Mouse (Mus musculus) neural tube, embryonic 12.5 days (tissue): ENCODE measurements at regions not wholly inside any gene's neighbourhood (a gene's known extent, or its start where the extent isn't known, plus 50 kb on each side); places are given as distances from the start of the nearest gene placed in this dataset.
"Not testable (repeated sequence)": the region's sequence is repeated elsewhere in the genome, so short reads cannot be mapped to it uniquely, and the experiment has no call there.

Experiments
- ATAC-seq: fragments of 200-750 bp; cut with Nextera tagmentation; 2 replicates; pipeline ENCODE4 v1.8.0; 2017; ENCODE audit warnings: low read depth, mild to moderate bottlenecking, moderate TSS enrichment, moderate library complexity; ENCODE audit not compliant: low FRiP score
- H3K27ac ChIP-seq: fragments of 300-500 bp; sonication (generic); 2 replicates; pipeline ENCODE4 v1.5.1; 2016
- H3K27me3 ChIP-seq: fragments of 300-500 bp; sonication (generic); replicated peaks from 2 replicates; pipeline ENCODE4 v1.6.1; 2016; ENCODE audit warnings: mild to moderate bottlenecking
- H3K36me3 ChIP-seq: fragments of 300-500 bp; sonication (generic); 2 replicates; pipeline ENCODE4 v1.6.1; 2016; ENCODE audit warnings: mild to moderate bottlenecking
- H3K4me1 ChIP-seq: fragments of 300-500 bp; sonication (generic); 2 replicates; pipeline ENCODE4 v1.6.1; 2016
- H3K4me2 ChIP-seq: fragments of 300-500 bp; sonication (generic); replicated peaks from 2 replicates; pipeline ENCODE4 v1.6.1; 2016; ENCODE audit warnings: mild to moderate bottlenecking
- H3K4me3 ChIP-seq: fragments of 300-500 bp; sonication (generic); 2 replicates; pipeline ENCODE4 v1.5.1; 2016
- H3K9ac ChIP-seq: fragments of 300-500 bp; sonication (generic); 2 replicates; pipeline ENCODE4 v1.6.1; 2016; ENCODE audit warnings: mild to moderate bottlenecking
- H3K9me3 ChIP-seq: fragments of 300-500 bp; sonication (generic); 2 replicates; pipeline ENCODE4 v1.6.1; 2016; ENCODE audit warnings: mild to moderate bottlenecking
- WGBS: fragments of 180-500 bp; shearing (Covaris S2); methylation state at CpG from one replicate; pipeline ENCODE4 v1.1.7; 2016; 5-methylcytosine and 5-hydroxymethylcytosine counted together

- H3K27me3 ChIP-seq, result no peaks in the 10 kb centered on the region
- 71% methylated on average over 3 of the region's 3 CpGs for WGBS
These were observed 335.6 kb upstream of the Igfbp7 start for GRCm38 (mm10) chr5:77743467-77743866.

GRCm38 (mm10) chr5:77730286-77730685 is 322.4 kb upstream of the Igfbp7 start:
- H3K36me3 ChIP-seq, H3K27ac ChIP-seq, ATAC-seq, H3K4me2 ChIP-seq, H3K27me3 ChIP-seq, H3K4me3 ChIP-seq, H3K9me3 ChIP-seq, H3K4me1 ChIP-seq, H3K9ac ChIP-seq: not testable (repeated sequence)
- WGBS, result 59% methylated on average over 4 of the region's 4 CpGs

More at GRCm38 (mm10) chr5:77743467-77743866, 335.6 kb upstream of the Igfbp7 start:
- ATAC-seq, result no peak
- Histone ChIP-seq H3K9ac (no peak overlapping the region), H3K4me2 (no peak overlapping the region), H3K4me3 (no peak overlapping the region), H3K27ac (no peak overlapping the region), H3K36me3 (no peaks in the 10 kb centered on the region), H3K4me1 (no peaks in the 10 kb centered on the region), H3K9me3 (no peaks in the 10 kb centered on the region)

- H3K27me3 ChIP-seq, result no peaks in the 10 kb centered on the region
- WGBS, result 83% methylated on average over 3 of the region's 3 CpGs
- H3K9ac ChIP-seq, result no peak overlapping the region
- H3K36me3 ChIP-seq, result no peaks in the 10 kb centered on the region
- H3K4me2 ChIP-seq, result no peak overlapping the region
- H3K4me1 ChIP-seq, result 0 out of 2 replicates have a peak, but pooled peaks cover 2% of the 10 kb centered on the region
- no peak overlapping the region for H3K27ac ChIP-seq
- H3K9me3 ChIP-seq, result no peaks in the 10 kb centered on the region
- ATAC-seq, result no peak
- no peak overlapping the region for H3K4me3 ChIP-seq
These were observed 273.8 kb upstream of the Igfbp7 start for GRCm38 (mm10) chr5:77681592-77681991.

GRCm38 (mm10) chr5:77672073-77672924 is 264.5 kb upstream of the Igfbp7 start:
- no peak overlapping the region for H3K4me3 ChIP-seq
- H3K27ac ChIP-seq, result no peak overlapping the region
- H3K4me2 ChIP-seq, result no peak overlapping the region
- H3K4me1 ChIP-seq, result 0 out of 2 replicates have a peak, but pooled peaks cover 3% of the 10 kb centered on the region
- 85% methylated on average over 15 of the region's 15 CpGs for WGBS
- no peaks in the 10 kb centered on the region for H3K36me3 ChIP-seq
- H3K27me3 ChIP-seq, result no peaks in the 10 kb centered on the region
- no peak for ATAC-seq
- H3K9me3 ChIP-seq, result no peaks in the 10 kb centered on the region
- H3K9ac ChIP-seq, result no peak overlapping the region

- H3K9ac ChIP-seq, result no peak overlapping the region
- H3K36me3 ChIP-seq, result no peaks in the 10 kb centered on the region
- ATAC-seq, result no peak
- H3K4me1 ChIP-seq, result no peaks in the 10 kb centered on the region
- no peaks in the 10 kb centered on the region for H3K27me3 ChIP-seq
- 77% methylated on average over 3 of the region's 3 CpGs for WGBS
- H3K4me3 ChIP-seq, result no peak overlapping the region
- no peak overlapping the region for H3K27ac ChIP-seq
- H3K9me3 ChIP-seq, result no peaks in the 10 kb centered on the region
- H3K4me2 ChIP-seq, result no peak overlapping the region
These were observed 255.3 kb upstream of the Igfbp7 start for GRCm38 (mm10) chr5:77663096-77663495.

GRCm38 (mm10) chr5:77659016-77659415 is 251.2 kb upstream of the Igfbp7 start:
- WGBS, result 92% methylated on average over 6 of the region's 6 CpGs
- Histone ChIP-seq H3K27me3 (no peaks in the 10 kb centered on the region), H3K9ac (no peak overlapping the region), H3K9me3 (no peaks in the 10 kb centered on the region), H3K36me3 (no peaks in the 10 kb centered on the region), H3K4me2 (no peak overlapping the region), H3K27ac (no peak overlapping the region), H3K4me3 (no peak overlapping the region), H3K4me1 (no peaks in the 10 kb centered on the region)
- ATAC-seq, result no peak

GRCm38 (mm10) chr5:77644651-77645050 is 236.8 kb upstream of the Igfbp7 start:
- H3K27me3 ChIP-seq, result no peaks in the 10 kb centered on the region
- no peak for ATAC-seq
- no peaks in the 10 kb centered on the region for H3K9me3 ChIP-seq
- H3K4me3 ChIP-seq, result no peak overlapping the region
- no peak overlapping the region for H3K4me2 ChIP-seq
- 92% methylated on average over 5 of the region's 5 CpGs for WGBS
- no peaks in the 10 kb centered on the region for H3K4me1 ChIP-seq
- no peak overlapping the region for H3K27ac ChIP-seq
- no peaks in the 10 kb centered on the region for H3K36me3 ChIP-seq
- H3K9ac ChIP-seq, result no peak overlapping the region

- H3K27me3 ChIP-seq, result no peaks in the 10 kb centered on the region
- H3K4me1 ChIP-seq, result no peaks in the 10 kb centered on the region
- no peak overlapping the region for H3K4me3 ChIP-seq
- no peak overlapping the region for H3K4me2 ChIP-seq
- 75% methylated on average over 4 of the region's 4 CpGs for WGBS
- no peaks in the 10 kb centered on the region for H3K9me3 ChIP-seq
- no peaks in the 10 kb centered on the region for H3K36me3 ChIP-seq
- no peak overlapping the region for H3K9ac ChIP-seq
- H3K27ac ChIP-seq, result no peak overlapping the region
- ATAC-seq, result no peak
These were observed 212.6 kb upstream of the Igfbp7 start for GRCm38 (mm10) chr5:77620402-77620801.

- 91% methylated on average over 6 of the region's 6 CpGs for WGBS
- Histone ChIP-seq H3K9ac (no peak overlapping the region), H3K4me2 (no peak overlapping the region), H3K27me3 (no peaks in the 10 kb centered on the region), H3K36me3 (no peaks in the 10 kb centered on the region), H3K4me3 (no peak overlapping the region), H3K4me1 (no peaks in the 10 kb centered on the region), H3K9me3 (peaks cover 4% of the 10 kb centered on the region; the same call in 1 of the 2 replicates), H3K27ac (no peak overlapping the region)
- ATAC-seq, result no peak
These were observed 202.7 kb upstream of the Igfbp7 start for GRCm38 (mm10) chr5:77610496-77610895.

GRCm38 (mm10) chr5:77594719-77595118 is 186.9 kb upstream of the Igfbp7 start:
- WGBS, result 92% methylated on average over 4 of the region's 4 CpGs

GRCm38 (mm10) chr5:77589252-77589651 is 181.4 kb upstream of the Igfbp7 start:
- 92% methylated on average over 3 of the region's 3 CpGs for WGBS
- Histone ChIP-seq H3K27me3 (no peaks in the 10 kb centered on the region), H3K4me2 (no peak overlapping the region), H3K4me3 (no peak overlapping the region), H3K9me3 (no peaks in the 10 kb centered on the region), H3K4me1 (no peaks in the 10 kb centered on the region), H3K36me3 (no peaks in the 10 kb centered on the region), H3K9ac (no peak overlapping the region), H3K27ac (no peak overlapping the region)
- no peak for ATAC-seq

More at GRCm38 (mm10) chr5:77594719-77595118, 186.9 kb upstream of the Igfbp7 start:
- no peaks in the 10 kb centered on the region for H3K9me3 ChIP-seq
- no peak for ATAC-seq
- H3K27me3 ChIP-seq, result no peaks in the 10 kb centered on the region
- H3K9ac ChIP-seq, result no peak overlapping the region
- H3K4me1 ChIP-seq, result no peaks in the 10 kb centered on the region
- H3K4me3 ChIP-seq, result no peak overlapping the region
- H3K4me2 ChIP-seq, result no peak overlapping the region
- H3K36me3 ChIP-seq, result no peaks in the 10 kb centered on the region
- H3K27ac ChIP-seq, result no peak overlapping the region

- Histone ChIP-seq H3K9ac (no peak overlapping the region), H3K27me3 (no peaks in the 10 kb centered on the region), H3K4me3 (no peak overlapping the region), H3K9me3 (no peaks in the 10 kb centered on the region), H3K36me3 (no peaks in the 10 kb centered on the region), H3K27ac (no peak overlapping the region), H3K4me2 (peak overlapping the region; percentile 41; the same call in 1 of the 2 replicates), H3K4me1 (peaks cover 22% of the 10 kb centered on the region)
- WGBS, result 25% methylated on average over 6 of the region's 6 CpGs
- no peak for ATAC-seq
These were observed 173.9 kb upstream of the Igfbp7 start for GRCm38 (mm10) chr5:77581702-77582101.
